In genomic region chr13:94788771-94789649, GRCm38 (mm10) we compare ENCODE assay signal across 7 mouse cellular contexts. TPM values are rescaled to one million over a fixed set of nuclear protein-coding genes. Genes with fewer than 3 reads are reported as not detected.
DNase-seq lines count a peak whose midpoint lies in the region; ATAC-seq and TF ChIP-seq lines count a peak whose summit lies in the region.

Gene Tbca, plus strand, starts transcription at chr13:94788910.

- intact Hi-C loops in left cerebral cortex, postnatal 4 days (cut with DNase I) = no loop called here

- 0 out of 2 replicates have a peak, but pooled peaks cover 5% of the 10 kb centered on the region for H3K4me1 ChIP-seq in intestine, postnatal 0 days (replicated peaks; ENCODE audit: control insufficient read depth, insufficient read depth, low read length)
- peaks cover 9% of the 10 kb centered on the region; the same call in 1 of the 2 replicates for H3K4me1 ChIP-seq in midbrain, embryonic 12.5 days
- H3K4me1 ChIP-seq in small intestine, adult 2 months (ENCODE audit: control insufficient read depth, insufficient read depth, insufficient read length, low read length) = peaks cover 2% of the 10 kb centered on the region; the same call in 1 of the 2 replicates

- no peak for TF ChIP-seq CTCF in intestine, postnatal 0 days (IDR thresholded peaks at IDR 0.05; ENCODE audit: low read depth)
- TF ChIP-seq CTCF in small intestine, adult 2 months (IDR thresholded peaks at IDR 0.05; ENCODE audit: extremely low read depth, insufficient read length, insufficient replicate concordance, low read depth, low read length) = no peak

- no peaks in the 10 kb centered on the region for H3K36me3 ChIP-seq in intestine, postnatal 0 days (ENCODE audit: control insufficient read depth, insufficient read depth)
- H3K36me3 ChIP-seq in midbrain, embryonic 12.5 days = no peaks in the 10 kb centered on the region
- H3K36me3 ChIP-seq in small intestine, adult 2 months (ENCODE audit: control insufficient read depth, insufficient read depth, low read length) = no peaks in the 10 kb centered on the region

- no peaks in the 10 kb centered on the region for H3K27me3 ChIP-seq in intestine, postnatal 0 days (replicated peaks; ENCODE audit: control insufficient read depth, insufficient read depth, low read length)
- H3K27me3 ChIP-seq in midbrain, embryonic 12.5 days = peaks cover 15% of the 10 kb centered on the region
- no peaks in the 10 kb centered on the region for H3K27me3 ChIP-seq in small intestine, adult 2 months (ENCODE audit: control insufficient read depth, insufficient read depth, low read length)

- no peaks in the 10 kb centered on the region for H3K9me3 ChIP-seq in intestine, postnatal 0 days (ENCODE audit: control insufficient read depth)
- H3K9me3 ChIP-seq in midbrain, embryonic 12.5 days = no peaks in the 10 kb centered on the region

- ATAC-seq in intestine, postnatal 0 days = peak; percentile 93
- ATAC-seq in midbrain, embryonic 12.5 days (ENCODE audit: low FRiP score, low read depth) = peak; percentile 95

- peak; percentile 73; the same call in 1 of the 2 replicates for TF ChIP-seq POLR2A in small intestine, adult 2 months (IDR thresholded peaks at IDR 0.05; ENCODE audit: low read depth, low read length)

- H3K4me2 ChIP-seq in intestine, postnatal 0 days (replicated peaks; ENCODE audit: low read depth) = peak within 1 kb of the TSS; percentile 72
- peak within 1 kb of the TSS; percentile 85 for H3K4me2 ChIP-seq in midbrain, embryonic 12.5 days (replicated peaks)

- H3K9ac ChIP-seq in intestine, postnatal 0 days (ENCODE audit: low read depth, low read length) = peak within 1 kb of the TSS; percentile 94
- H3K9ac ChIP-seq in midbrain, embryonic 12.5 days (replicated peaks) = peak within 1 kb of the TSS; percentile 99

- H3K27ac ChIP-seq in intestine, postnatal 0 days (ENCODE audit: low read depth, low read length) = peak within 1 kb of the TSS; percentile 96
- peak within 1 kb of the TSS; percentile 81 for H3K27ac ChIP-seq in midbrain, embryonic 12.5 days (replicated peaks)
- H3K27ac ChIP-seq in small intestine, adult 2 months (ENCODE audit: insufficient read depth, low read depth, low read length) = peak within 1 kb of the TSS; percentile 62

- WGBS in intestine, postnatal 0 days = under 1% methylated on average over 61 of the region's 81 CpGs
- under 1% methylated on average over 74 of the region's 81 CpGs for WGBS in midbrain, embryonic 12.5 days
- WGBS in small intestine, adult 2 months = under 1% methylated on average over 81 of the region's 81 CpGs

- peak within 1 kb of the TSS; percentile 97 for H3K4me3 ChIP-seq in intestine, postnatal 0 days (ENCODE audit: low read depth, low read length)
- peak within 1 kb of the TSS; percentile 98 for H3K4me3 ChIP-seq in midbrain, embryonic 12.5 days
- H3K4me3 ChIP-seq in small intestine, adult 2 months (ENCODE audit: low read depth, low read length) = peak within 1 kb of the TSS; percentile 78

- DNase-seq in adrenal gland, adult 8-10 months = peak; percentile 69
- DNase-seq in embryo, embryonic 9.5 days (ENCODE audit: extremely low spot score) = peak; percentile 92
- DNase-seq in gonadal fat pad, adult 2 months (ENCODE audit: low read depth) = no peak
- peak; percentile 90 for DNase-seq in left cerebral cortex, postnatal 4 days

RNA-seq across cellular contexts. Expression of gene Tbca, which starts in this region (rescaled TPM):
- total RNA-seq in adrenal gland, adult 8-10 months (2022) = 100 to 1,000 TPM; 179 to 222 (median 189) TPM
- polyA plus RNA-seq in gonadal fat pad, adult 2 months (2012; rRNA removed) = 23.7 and 42.5 TPM in 2 replicates
- 378 and 387 TPM in 2 replicates for polyA plus RNA-seq in intestine, postnatal 0 days (2015; fragmentation: Nextera tagmentation; extraction: Ambion mirVana)
- total RNA-seq in left cerebral cortex, postnatal 4 days (2021) = 100 to 1,000 TPM; 283 to 330 TPM
- 210 and 219 TPM in 2 replicates for polyA plus RNA-seq in midbrain, embryonic 12.5 days (2016; fragmentation: Nextera tagmentation; extraction: Ambion mirVana)
- polyA plus RNA-seq in small intestine, adult 2 months (2012; rRNA removed) = 0.30 and 0.91 TPM in 2 replicates

Comparison
In these comparisons a context has a peak if more than half of its experiments do, and no peak if none do; other contexts are left out.
1. RNA of gene Tbca (polyA plus RNA-seq): 378 to 387 TPM in intestine, postnatal 0 days, 210 to 219 TPM in midbrain, embryonic 12.5 days and 23.7 to 42.5 TPM in gonadal fat pad, adult 2 months; 0.30 to 0.91 TPM in small intestine, adult 2 months; every median in the first group is over 10 times any median in the second.
2. Peak in every context shown above with its lines, with median percentiles within 50 percentile points of each other: H3K27ac ChIP-seq and H3K4me3 ChIP-seq.